Mouse (Mus musculus) stomach, postnatal 0 days (tissue): ENCODE measurements at regions not wholly inside any gene's neighbourhood (a gene's known extent, or its start where the extent isn't known, plus 50 kb on each side); places are given as distances from the start of the nearest gene placed in this dataset.

Experiments used
- ATAC-seq: fragments of 200-750 bp; cut with Nextera tagmentation; 2 replicates; pipeline ENCODE4 v1.8.0; 2017; ENCODE audit not compliant: low FRiP score, low TSS enrichment
- DNase-seq: peaks from one replicate; pipeline ENCODE4 v3.0.0-alpha.2; 2016; ENCODE audit warnings: low spot score
- H3K27ac ChIP-seq: fragments of 300-500 bp; sonication (generic); replicated peaks from 2 replicates; pipeline ENCODE4 v1.5.1; 2014; ENCODE audit warnings: mild to moderate bottlenecking, control low read depth
- H3K27me3 ChIP-seq: fragments of 300-500 bp; sonication (generic); 2 replicates; pipeline ENCODE4 v1.6.1; 2014; ENCODE audit warnings: low read length; ENCODE audit not compliant: control insufficient read depth, insufficient read depth
- H3K36me3 ChIP-seq: fragments of 300-500 bp; sonication (generic); 2 replicates; pipeline ENCODE4 v1.6.1; 2014; ENCODE audit warnings: low read length, mixed read lengths; ENCODE audit not compliant: control insufficient read depth, insufficient read depth
- H3K4me1 ChIP-seq: fragments of 300-500 bp; sonication (generic); replicated peaks from 2 replicates; pipeline ENCODE4 v1.6.1; 2014; ENCODE audit warnings: antibody characterized with exemption; ENCODE audit not compliant: control insufficient read depth, insufficient read depth
- H3K4me2 ChIP-seq: fragments of 300-500 bp; sonication (generic); replicated peaks from 2 replicates; pipeline ENCODE4 v1.6.1; 2014; ENCODE audit warnings: low read depth, mild to moderate bottlenecking, control low read depth, moderate library complexity
- H3K4me3 ChIP-seq: fragments of 300-500 bp; sonication (generic); 2 replicates; pipeline ENCODE4 v1.5.1; 2014; ENCODE audit warnings: low read depth, low read length, control low read depth
- H3K9ac ChIP-seq: fragments of 300-500 bp; sonication (generic); 2 replicates; pipeline ENCODE4 v1.6.1; 2014; ENCODE audit warnings: mild to moderate bottlenecking, low read length, control low read depth, mixed read lengths
- H3K9me3 ChIP-seq: fragments of 300-500 bp; sonication (generic); 2 replicates; pipeline ENCODE4 v1.6.1; 2016; ENCODE audit warnings: low read length; ENCODE audit not compliant: control insufficient read depth
- CTCF ChIP-seq: IDR thresholded peaks from 2 replicates; pipeline ENCODE4 v1.5.1; 2016; ENCODE audit warnings: antibody characterized with exemption, low read depth, mild to moderate bottlenecking, moderate library complexity
- EP300 ChIP-seq: optimal IDR thresholded peaks from 2 replicates; pipeline ENCODE3; 2016; ENCODE audit warnings: antibody characterized with exemption
- WGBS: fragments of 180-500 bp; shearing (Covaris S2); extraction: QIAGEN DNeasy Blood & Tissue Kit; methylation state at CpG from one replicate; pipeline ENCODE4 v1.1.7; 2014; 5-methylcytosine and 5-hydroxymethylcytosine counted together

GRCm38 (mm10) chr4:89881083-89881482 is 201.8 kb downstream of the Dmrta1 start:
- no peak overlapping the region for H3K4me3 ChIP-seq
- H3K4me2 ChIP-seq = no peak overlapping the region
- ATAC-seq (no peak), DNase-seq (no peak)
- H3K36me3 ChIP-seq = no peaks in the 10 kb centered on the region
- H3K27me3 ChIP-seq = no peaks in the 10 kb centered on the region
- peak; percentile 47 for TF ChIP-seq CTCF
- no peak for TF ChIP-seq EP300
- no peaks in the 10 kb centered on the region for H3K9me3 ChIP-seq
- WGBS = 51% methylated on average over 3 of the region's 3 CpGs
- no peaks in the 10 kb centered on the region for H3K4me1 ChIP-seq
- no peak overlapping the region for H3K9ac ChIP-seq
- H3K27ac ChIP-seq = no peak overlapping the region

- Histone ChIP-seq H3K4me1 (no peaks in the 10 kb centered on the region), H3K27me3 (no peaks in the 10 kb centered on the region), H3K4me2 (no peak overlapping the region), H3K4me3 (no peak overlapping the region), H3K9ac (no peak overlapping the region), H3K27ac (no peak overlapping the region), H3K9me3 (no peaks in the 10 kb centered on the region), H3K36me3 (no peaks in the 10 kb centered on the region)
- ATAC-seq (no peak), DNase-seq (no peak)
- TF ChIP-seq EP300 = no peak
- TF ChIP-seq CTCF = no peak
Observed at GRCm38 (mm10) chr4:89909622-89910021, 230.4 kb downstream of the Dmrta1 start.

GRCm38 (mm10) chr4:89937673-89938072 is 258.4 kb downstream of the Dmrta1 start:
- Histone ChIP-seq H3K4me1 (no peaks in the 10 kb centered on the region), H3K4me2 (no peak overlapping the region), H3K36me3 (no peaks in the 10 kb centered on the region), H3K9me3 (no peaks in the 10 kb centered on the region), H3K9ac (no peak overlapping the region), H3K27me3 (no peaks in the 10 kb centered on the region), H3K4me3 (no peak overlapping the region), H3K27ac (no peak overlapping the region)
- no peak for TF ChIP-seq CTCF
- no peak for TF ChIP-seq EP300
- ATAC-seq = no peak
- DNase-seq = no peak
- WGBS = 42% methylated on average over 1 of the region's 1 CpGs

- H3K4me1 ChIP-seq = no peaks in the 10 kb centered on the region
- H3K36me3 ChIP-seq = no peaks in the 10 kb centered on the region
- H3K27me3 ChIP-seq = no peaks in the 10 kb centered on the region
- TF ChIP-seq EP300 (no peak), CTCF (no peak)
- H3K4me2 ChIP-seq = no peak overlapping the region
- H3K27ac ChIP-seq = no peak overlapping the region
- H3K4me3 ChIP-seq = no peak overlapping the region
- 22% methylated on average over 4 of the region's 4 CpGs for WGBS
- ATAC-seq (no peak), DNase-seq (no peak)
- no peaks in the 10 kb centered on the region for H3K9me3 ChIP-seq
- no peak overlapping the region for H3K9ac ChIP-seq
Observed at GRCm38 (mm10) chr4:89941308-89941707, 262.1 kb downstream of the Dmrta1 start.

- Histone ChIP-seq H3K9me3 (no peaks in the 10 kb centered on the region), H3K4me2 (no peak overlapping the region), H3K4me1 (no peaks in the 10 kb centered on the region), H3K4me3 (no peak overlapping the region), H3K36me3 (no peaks in the 10 kb centered on the region), H3K27me3 (no peaks in the 10 kb centered on the region), H3K27ac (no peak overlapping the region), H3K9ac (no peak overlapping the region)
- TF ChIP-seq EP300 (no peak), CTCF (no peak)
- 72% methylated on average over 3 of the region's 3 CpGs for WGBS
- ATAC-seq (no peak), DNase-seq (no peak)
Observed at GRCm38 (mm10) chr4:89976146-89976545, 242.5 kb upstream of the Zfp352 start.

- Histone ChIP-seq H3K4me2 (no peak overlapping the region), H3K27me3 (no peaks in the 10 kb centered on the region), H3K4me1 (no peaks in the 10 kb centered on the region), H3K9ac (no peak overlapping the region), H3K9me3 (no peaks in the 10 kb centered on the region), H3K4me3 (no peak overlapping the region), H3K36me3 (no peaks in the 10 kb centered on the region), H3K27ac (no peak overlapping the region)
- DNase-seq (no peak), ATAC-seq (no peak)
- TF ChIP-seq CTCF = no peak
- TF ChIP-seq EP300 = no peak
- WGBS = 77% methylated on average over 3 of the region's 3 CpGs
Observed at GRCm38 (mm10) chr4:90003413-90003812, 215.2 kb upstream of the Zfp352 start.
